Mouse (Mus musculus) spleen, adult 2 months (tissue): ENCODE data around the gene Phox2b.

ENCODE experiments used
- CTCF ChIP-seq: fragments of 200-500 bp; IDR thresholded peaks from 2 replicates; pipeline ENCODE4 v1.5.1; 2011; ENCODE audit warnings: mild to moderate bottlenecking, inconsistent platforms; ENCODE audit not compliant: insufficient read depth, insufficient read length, insufficient replicate concordance; ENCODE audit errors: extremely low read depth
- POLR2A ChIP-seq: fragments of 200-500 bp; IDR thresholded peaks from 2 replicates; pipeline ENCODE4 v1.6.1; 2011; ENCODE audit warnings: low read depth, low read length, inconsistent platforms

GRCm38 (mm10) chr5:67063596-67063995, 35.5 kb downstream of the Phox2b start:
- no peak for TF ChIP-seq CTCF
- TF ChIP-seq POLR2A: no peak
